Mouse (Mus musculus) stomach, postnatal 0 days (tissue): Measurements from ENCODE around the gene Pde6b.

Experiments
- CTCF ChIP-seq: IDR thresholded peaks from 2 replicates; pipeline ENCODE4 v1.5.1; 2016; ENCODE audit warnings: antibody characterized with exemption, low read depth, mild to moderate bottlenecking, moderate library complexity
- EP300 ChIP-seq: optimal IDR thresholded peaks from 2 replicates; pipeline ENCODE3; 2016; ENCODE audit warnings: antibody characterized with exemption

DNA sequence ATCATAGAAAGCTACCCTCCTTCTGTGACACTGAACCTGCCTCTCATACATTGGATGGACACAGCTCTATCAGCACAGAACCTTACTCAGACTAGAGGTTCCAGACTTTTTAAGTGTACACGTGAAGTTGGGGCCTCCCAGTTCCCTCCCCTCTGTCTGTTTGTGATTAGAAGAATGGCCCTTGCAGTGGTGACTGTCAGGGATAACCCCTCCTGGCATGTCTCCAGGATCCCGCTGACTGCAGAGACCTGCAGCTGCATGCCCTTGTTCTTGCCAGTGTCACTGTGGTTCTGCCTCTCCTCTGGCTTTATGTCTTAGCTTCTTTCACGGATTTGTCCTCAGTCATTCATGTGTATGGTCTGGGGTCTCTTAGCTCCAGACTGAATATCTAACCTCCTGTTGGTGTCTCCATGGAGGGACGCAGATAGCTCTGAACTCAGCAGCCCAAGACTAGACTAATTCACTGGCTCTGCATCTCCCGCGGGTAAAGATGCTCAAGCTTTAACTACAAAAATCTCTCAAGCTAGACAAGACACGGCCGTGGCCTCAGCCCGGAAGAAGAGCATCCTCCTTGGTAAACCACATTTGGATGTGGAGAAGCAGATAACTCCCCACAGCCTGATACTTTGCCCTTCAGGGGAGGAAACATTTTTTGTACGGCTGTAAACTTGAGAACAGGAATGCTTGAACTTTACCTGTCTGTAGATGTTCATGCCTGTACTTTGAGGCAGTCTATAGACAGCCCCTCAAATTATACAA lies 42.7 kb upstream of the Pde6b start:
- TF ChIP-seq CTCF (no peak), EP300 (no peak)
